Mouse (Mus musculus) testis, adult 2 months (tissue): ENCODE data around the gene Map2k1. TPM values are rescaled to one million over a fixed set of nuclear protein-coding genes. Genes with fewer than 3 reads are reported as not detected.
A peak's percentile ranks its signal among the peaks of the same experiment; 100 is the strongest.
"Not testable (repeated sequence)": the region's sequence is repeated elsewhere in the genome, so short reads cannot be mapped to it uniquely, and the experiment has no call there.

Experiments
- H3K27ac ChIP-seq: fragments of 200-500 bp; 2 replicates; pipeline ENCODE4 v1.5.1; 2012; ENCODE audit warnings: low read depth, low read length; ENCODE audit not compliant: control insufficient read depth, insufficient read depth
- H3K27me3 ChIP-seq: fragments of 200-500 bp; 2 replicates; pipeline ENCODE4 v1.6.1; 2012; ENCODE audit warnings: mild to moderate bottlenecking, low read length, moderate library complexity; ENCODE audit not compliant: control insufficient read depth, insufficient read depth
- H3K36me3 ChIP-seq: fragments of 200-500 bp; 2 replicates; pipeline ENCODE4 v1.6.1; 2012; ENCODE audit warnings: mild to moderate bottlenecking, low read length; ENCODE audit not compliant: control insufficient read depth, insufficient read depth
- H3K4me1 ChIP-seq: fragments of 200-500 bp; 2 replicates; pipeline ENCODE4 v1.6.1; 2012; ENCODE audit warnings: low read length; ENCODE audit not compliant: control insufficient read depth, insufficient read depth
- H3K4me3 ChIP-seq: fragments of 200-500 bp; 2 replicates; pipeline ENCODE4 v1.5.1; 2012; ENCODE audit warnings: low read depth, mild to moderate bottlenecking, low read length, moderate library complexity, mixed read lengths; ENCODE audit not compliant: control insufficient read depth
- CTCF ChIP-seq: fragments of 200-500 bp; IDR thresholded peaks from 2 replicates; pipeline ENCODE4 v1.5.1; 2012; ENCODE audit warnings: low read depth, mild to moderate bottlenecking, inconsistent platforms, low read length, moderate library complexity; ENCODE audit not compliant: control insufficient read depth, insufficient read depth, insufficient replicate concordance
- POLR2A ChIP-seq: fragments of 200-500 bp; IDR thresholded peaks from 2 replicates; pipeline ENCODE4 v1.6.1; 2012; ENCODE audit warnings: low read depth, mild to moderate bottlenecking, inconsistent platforms, low read length, moderate library complexity; ENCODE audit not compliant: control insufficient read depth
- polyA plus RNA-seq: library from polyadenylated mRNA; depleted of rRNA; stranded (reverse); fragments of >200 nt; gene quantifications from 2 replicates; pipeline ENCODE4 v1.2.3, GENCODE M21; 2012; rRNA removed

The Map2k1 gene
- 5.5 and 5.8 TPM in 2 replicates for polyA plus RNA-seq

GRCm38 (mm10) chr9:64253021-64253904 is at the start of gene Map2k1:
Map2k1 (minus strand) TSS chr9:64253631.
- Histone ChIP-seq H3K4me1 (peaks cover 7% of the 10 kb centered on the region), H3K27me3 (no peaks in the 10 kb centered on the region), H3K27ac (peak within 1 kb of the TSS; percentile 78), H3K36me3 (no peaks in the 10 kb centered on the region), H3K4me3 (peak within 1 kb of the TSS; percentile 82)
- TF ChIP-seq CTCF = peak; percentile 56; the same call in 1 of the 2 replicates
- peak; percentile 97 for TF ChIP-seq POLR2A

GRCm38 (mm10) chr9:64303086-64303485 is 49.7 kb upstream of the Map2k1 start:
- not testable (repeated sequence) for H3K36me3 ChIP-seq, H3K4me1 ChIP-seq, H3K27me3 ChIP-seq, H3K27ac ChIP-seq, H3K4me3 ChIP-seq

GRCm38 (mm10) chr9:64282404-64282987 is 29.1 kb upstream of the Map2k1 start:
- no peak for TF ChIP-seq CTCF
- TF ChIP-seq POLR2A = no peak
- no peak overlapping the region for H3K27ac ChIP-seq
- no peaks in the 10 kb centered on the region for H3K27me3 ChIP-seq
- no peaks in the 10 kb centered on the region for H3K36me3 ChIP-seq
- peak overlapping the region; percentile 47 for H3K4me3 ChIP-seq
- no peaks in the 10 kb centered on the region for H3K4me1 ChIP-seq

- TF ChIP-seq POLR2A (no peak), CTCF (no peak)
- no peaks in the 10 kb centered on the region for H3K27me3 ChIP-seq
- peak overlapping the region; percentile 82 for H3K27ac ChIP-seq
- no peaks in the 10 kb centered on the region for H3K4me1 ChIP-seq
- peak overlapping the region; percentile 86 for H3K4me3 ChIP-seq
- H3K36me3 ChIP-seq = no peaks in the 10 kb centered on the region
These were observed 28.3 kb upstream of the Map2k1 start for GRCm38 (mm10) chr9:64281781-64282178.

GRCm38 (mm10) chr9:64281105-64281780 is 27.8 kb upstream of the Map2k1 start, which contains the start of gene Tipin:
Tipin (plus strand) TSS chr9:64281581.
- H3K27me3 ChIP-seq = no peaks in the 10 kb centered on the region
- TF ChIP-seq CTCF (no peak), POLR2A (peak; percentile 95)
- H3K27ac ChIP-seq = peak within 1 kb of the TSS; percentile 82
- H3K4me1 ChIP-seq = no peaks in the 10 kb centered on the region
- H3K4me3 ChIP-seq = peak within 1 kb of the TSS; percentile 86
- no peaks in the 10 kb centered on the region for H3K36me3 ChIP-seq

- H3K27ac ChIP-seq = no peak overlapping the region
- TF ChIP-seq POLR2A = no peak
- no peak for TF ChIP-seq CTCF
- peaks cover 2% of the 10 kb centered on the region; the same call in 1 of the 2 replicates for H3K4me1 ChIP-seq
- no peaks in the 10 kb centered on the region for H3K36me3 ChIP-seq
- H3K27me3 ChIP-seq = no peaks in the 10 kb centered on the region
- no peak overlapping the region for H3K4me3 ChIP-seq
These were observed 25.4 kb upstream of the Map2k1 start for GRCm38 (mm10) chr9:64278665-64279310.

GRCm38 (mm10) chr9:64277706-64278105 is 24.3 kb upstream of the Map2k1 start:
- Histone ChIP-seq H3K36me3 (no peaks in the 10 kb centered on the region), H3K27me3 (no peaks in the 10 kb centered on the region), H3K4me3 (no peak overlapping the region), H3K4me1 (peaks cover 2% of the 10 kb centered on the region; the same call in 1 of the 2 replicates), H3K27ac (no peak overlapping the region)
- TF ChIP-seq POLR2A = no peak
- peak; percentile 31; the same call in 1 of the 2 replicates for TF ChIP-seq CTCF
